Mouse (Mus musculus): ENCODE measurements around the gene Slc9a9. TPM values are rescaled to one million over a fixed set of nuclear protein-coding genes. Genes with fewer than 3 reads are reported as not detected.
"Not testable (repeated sequence)": the region's sequence is repeated elsewhere in the genome, so short reads cannot be mapped to it uniquely, and the experiment has no call there.

The Slc9a9 gene
- 1 to 10 TPM; 2.2 to 3.2 TPM for total RNA-seq (2021)
- long read RNA-seq, experiment 1, partial matches to known transcripts = 0 of 2 reads
- long read RNA-seq, experiment 1, other reads (novel, unspliced or antisense) = 2 of 2 reads
- long read RNA-seq, experiment 2, partial matches to known transcripts = 0 of 1 reads
- long read RNA-seq, experiment 2, other reads (novel, unspliced or antisense) = 0 of 1 reads

DNA sequence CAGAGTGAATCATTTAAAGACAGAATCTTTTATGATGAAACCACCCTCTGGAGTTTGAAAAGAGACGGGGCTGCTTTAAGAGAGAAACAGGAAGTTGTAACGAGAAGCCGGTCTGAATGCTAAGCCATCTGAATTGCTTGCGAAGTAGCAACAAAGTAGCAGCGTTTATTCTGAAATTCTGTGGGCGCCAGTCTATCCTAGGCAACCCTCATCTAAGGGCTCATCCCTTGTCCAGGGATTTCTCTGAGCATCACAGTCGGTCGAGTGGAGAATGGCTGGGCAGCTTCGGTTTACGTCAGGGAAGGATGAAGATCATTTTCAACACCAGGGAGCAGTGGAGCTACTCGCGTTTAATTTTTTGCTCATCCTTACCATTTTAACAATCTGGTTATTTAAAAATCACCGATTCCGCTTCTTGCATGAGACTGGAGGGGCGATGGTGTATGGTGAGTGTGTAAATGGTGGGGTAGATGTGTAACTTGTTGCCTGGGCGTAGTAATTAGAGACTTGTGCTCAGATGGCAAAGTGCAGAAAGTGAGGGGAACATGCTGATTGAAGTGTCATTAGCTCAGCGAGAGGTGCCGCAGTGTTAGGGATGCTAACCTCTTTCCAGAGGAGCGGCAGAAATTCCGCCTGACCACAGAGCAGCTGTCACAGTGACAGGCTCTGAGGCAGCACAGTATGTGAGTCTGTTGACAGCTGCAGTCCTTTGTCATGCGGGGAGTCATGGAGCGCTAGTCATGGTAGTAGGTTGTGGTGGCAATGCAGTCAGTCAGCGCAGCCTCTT lies at the start of gene Slc9a9:
Gene Slc9a9 (plus strand): TSS at position 119 of the 787 bp plus-strand sequence.
- peak; percentile 32 to 33 for DNase-seq

DNA sequence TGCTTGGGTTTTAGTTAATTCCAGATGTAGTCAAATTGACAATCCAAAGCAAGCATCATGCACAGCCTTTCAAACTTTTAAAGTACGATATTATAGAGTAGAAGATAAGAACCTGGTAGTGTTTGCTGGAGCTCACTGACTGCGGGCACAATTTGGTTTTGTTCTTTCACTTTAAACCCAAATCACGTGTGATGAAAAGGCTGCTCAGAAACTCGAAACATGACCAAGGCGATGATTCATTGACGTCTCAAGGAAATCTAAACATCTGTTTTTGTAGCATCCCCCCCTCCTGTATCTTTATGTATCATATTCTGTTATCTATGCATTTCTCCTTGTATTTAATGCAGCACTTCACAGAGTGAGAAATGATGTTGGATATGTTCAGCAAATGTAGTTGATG lies 49.4 kb upstream of the Slc9a9 start:
- DNase-seq = no peak

DNA sequence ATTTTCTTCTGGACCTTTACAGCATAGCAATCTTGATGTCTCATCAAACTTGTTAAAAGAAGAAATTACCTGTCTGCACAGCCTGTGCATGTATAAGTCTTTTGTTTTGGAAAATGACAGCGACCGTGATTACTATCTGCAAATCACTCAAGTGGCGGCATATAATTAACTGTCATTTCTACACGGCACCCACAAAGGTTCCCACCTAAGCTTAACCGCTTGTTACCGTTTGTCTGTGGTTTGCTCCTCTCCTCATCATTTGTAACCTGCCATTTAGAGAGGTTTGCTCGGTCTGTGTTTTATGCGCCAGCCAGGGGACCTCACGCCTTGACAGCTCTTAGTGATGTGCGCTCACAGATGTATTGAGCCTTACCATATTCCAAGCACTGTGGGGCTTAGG lies 48.9 kb upstream of the Slc9a9 start:
- no peak for DNase-seq

DNA sequence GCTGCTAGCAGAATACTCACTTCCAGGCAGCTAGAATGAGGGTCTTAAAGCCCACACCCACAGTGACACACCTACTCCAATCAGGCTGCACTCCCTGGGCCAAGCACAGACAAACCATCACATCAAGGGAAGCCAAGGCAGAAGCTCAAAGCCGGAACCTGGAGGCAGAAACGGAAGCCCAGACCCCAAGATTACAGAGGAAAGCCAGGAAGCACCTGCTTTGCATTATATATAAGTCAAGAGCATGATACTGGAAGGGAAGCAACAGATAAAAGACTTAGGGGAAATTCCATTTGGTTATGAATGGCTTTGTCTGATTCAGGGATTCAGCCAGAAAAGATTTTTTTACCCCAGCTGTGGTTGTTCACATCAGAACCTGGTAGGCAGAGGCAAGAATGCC lies 47.8 kb upstream of the Slc9a9 start:
- DNase-seq = no peak

DNA sequence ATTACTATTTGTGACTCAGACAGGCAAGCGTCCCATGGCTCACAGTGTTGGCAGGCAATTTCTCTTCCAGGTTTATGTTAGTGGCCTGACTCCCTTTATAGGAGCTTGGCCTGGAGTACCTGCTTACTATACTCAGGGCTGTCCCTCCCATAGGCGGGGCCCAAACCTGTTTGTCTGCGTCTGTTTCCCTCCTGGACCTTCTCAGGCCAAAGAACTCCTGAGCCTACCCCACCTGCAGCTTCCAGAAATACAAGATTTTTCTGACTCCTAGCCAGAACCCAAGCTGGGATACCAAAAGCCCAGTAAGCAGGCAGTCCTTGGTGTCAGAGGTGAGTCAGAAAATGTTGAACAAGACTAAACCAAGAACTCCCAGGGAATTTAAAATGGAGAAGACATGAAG lies 43.0 kb upstream of the Slc9a9 start:
- DNase-seq = no peak

DNA sequence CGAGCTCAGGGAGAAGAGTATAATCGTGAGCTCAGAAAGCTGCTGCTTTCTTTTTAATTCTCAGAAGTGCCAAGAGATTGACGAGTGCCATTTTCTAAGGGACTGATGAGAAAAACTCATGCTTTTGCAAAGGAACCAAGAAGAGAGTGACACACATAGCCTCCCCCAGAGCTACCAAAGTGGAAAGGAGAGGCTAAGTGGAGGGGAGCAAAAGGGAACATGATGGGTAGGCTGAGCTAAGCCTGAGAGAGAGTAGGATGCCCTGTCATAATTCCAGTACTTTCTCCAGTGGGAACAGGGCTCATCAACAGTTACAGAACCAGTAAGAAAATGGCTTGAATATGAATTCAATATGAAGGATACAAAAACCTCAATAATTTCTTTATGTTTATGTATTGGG lies 40.8 kb upstream of the Slc9a9 start:
- DNase-seq = no peak

DNA sequence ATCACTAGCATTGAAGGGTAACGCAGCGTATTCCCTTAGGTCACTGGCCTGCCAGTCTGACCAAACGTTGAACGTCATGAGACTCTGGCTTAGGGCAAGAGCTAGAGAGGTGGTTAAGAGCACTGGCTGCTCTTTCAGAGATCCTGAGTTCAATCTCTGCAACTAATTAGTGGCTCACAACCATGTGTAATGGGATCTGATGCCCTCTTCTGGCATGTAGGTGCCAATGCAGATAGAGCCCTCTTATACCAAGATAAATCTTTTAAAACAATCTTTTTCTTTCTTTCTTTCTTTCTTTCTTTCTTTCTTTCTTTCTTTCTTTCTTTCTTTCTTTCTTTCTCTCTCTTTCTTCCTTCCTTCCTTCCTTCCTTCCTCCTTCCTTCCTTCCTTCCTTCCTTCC lies 35.4 kb upstream of the Slc9a9 start:
- not testable (repeated sequence) for DNase-seq

DNA sequence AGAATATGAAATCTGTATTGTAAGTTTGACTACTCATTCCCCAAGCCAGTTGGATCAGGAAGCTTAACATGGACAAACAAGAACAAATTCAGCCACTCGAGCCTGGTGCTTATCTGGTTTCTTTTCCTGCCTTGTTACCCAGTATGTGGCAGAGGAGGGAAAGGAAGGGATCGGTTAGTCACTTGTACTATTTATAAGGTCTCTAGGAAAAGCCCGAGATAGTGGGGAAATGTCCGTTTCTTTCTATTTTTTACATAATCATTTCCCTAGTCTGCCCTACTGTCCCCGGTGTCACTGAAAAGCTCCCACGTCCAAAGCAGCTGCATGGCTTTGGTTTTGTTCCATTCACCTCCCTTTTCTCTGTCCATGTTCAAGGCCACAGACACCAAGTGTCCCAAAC lies 24.1 kb upstream of the Slc9a9 start:
- no peak for DNase-seq

DNA sequence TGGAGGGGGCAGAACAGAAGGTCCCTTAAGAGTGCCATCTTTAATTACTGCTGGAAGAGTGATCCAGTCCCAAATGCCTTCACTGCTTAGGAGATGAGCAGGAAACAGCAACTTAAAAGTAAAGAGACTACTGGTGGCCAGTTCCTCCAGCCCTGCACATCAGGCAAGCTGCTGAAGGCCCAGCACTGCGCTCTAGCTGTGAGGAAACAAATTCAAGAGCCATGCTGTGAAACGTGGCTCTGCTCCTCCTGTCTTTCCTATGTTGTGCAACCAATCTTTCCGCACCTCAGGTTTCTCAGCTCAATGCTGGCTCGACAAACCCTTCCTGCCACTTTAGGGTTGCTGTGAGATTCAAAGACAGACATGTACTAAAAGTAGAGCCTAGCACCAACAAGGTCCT lies 22.3 kb upstream of the Slc9a9 start:
- no peak for DNase-seq

DNA sequence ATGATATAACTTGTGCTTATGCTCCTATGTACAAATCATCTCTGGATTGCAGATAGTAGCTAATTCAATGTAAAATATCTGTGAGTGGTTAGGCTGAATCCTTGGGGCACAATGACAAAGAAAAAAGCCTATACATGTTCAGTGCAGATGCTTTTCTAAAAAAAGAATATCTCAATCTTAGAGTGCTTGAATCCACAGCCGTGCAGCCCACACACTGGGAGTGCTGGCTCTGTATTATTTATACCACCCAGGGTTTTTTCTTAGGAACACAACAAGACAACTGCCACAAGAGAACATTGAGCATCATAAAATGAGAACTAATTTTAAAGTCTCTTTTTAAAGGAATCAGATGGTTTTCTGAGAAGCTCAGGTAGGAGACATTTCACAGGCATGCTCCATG lies 19.7 kb upstream of the Slc9a9 start:
- no peak for DNase-seq

DNA sequence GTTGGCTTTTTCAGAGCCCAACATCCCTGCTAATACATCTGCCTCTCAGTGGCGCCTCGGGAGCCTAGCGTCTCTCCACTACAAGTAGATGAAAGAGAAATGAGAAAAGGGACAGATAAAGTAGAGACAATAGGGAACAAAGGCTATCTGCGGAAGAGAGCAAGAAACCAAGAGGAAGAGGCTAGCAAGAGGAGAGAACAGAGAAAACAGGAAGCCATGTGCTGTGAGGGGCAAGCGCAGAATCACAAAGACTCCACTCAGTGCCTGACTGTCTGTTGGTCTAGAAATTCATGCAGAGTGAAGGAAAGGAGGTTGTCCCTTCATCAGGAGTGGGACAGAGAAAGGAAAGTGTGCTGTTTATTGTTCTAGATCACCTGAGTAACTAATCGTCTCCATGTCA lies 16.5 kb upstream of the Slc9a9 start:
- no peak for DNase-seq

DNA sequence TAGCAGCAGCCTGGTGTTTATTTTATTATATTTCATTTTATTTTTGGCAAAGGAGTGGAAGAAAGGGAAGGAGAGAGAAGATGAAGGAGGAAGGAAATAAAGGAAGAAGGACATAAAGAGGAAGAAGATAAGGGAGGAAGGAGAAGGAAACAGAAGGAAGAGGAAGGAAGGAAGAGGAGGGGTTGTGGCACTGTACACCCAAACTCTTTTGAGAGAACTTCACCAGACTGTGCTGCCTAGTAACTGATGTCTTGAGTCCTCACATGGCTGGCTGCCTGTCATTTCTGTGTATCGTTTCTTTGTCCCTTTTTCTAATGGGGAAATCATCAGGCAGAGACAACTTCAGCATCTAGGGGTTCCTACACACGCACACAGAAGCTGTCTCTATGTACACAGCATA lies 15.9 kb upstream of the Slc9a9 start:
- DNase-seq = no peak

DNA sequence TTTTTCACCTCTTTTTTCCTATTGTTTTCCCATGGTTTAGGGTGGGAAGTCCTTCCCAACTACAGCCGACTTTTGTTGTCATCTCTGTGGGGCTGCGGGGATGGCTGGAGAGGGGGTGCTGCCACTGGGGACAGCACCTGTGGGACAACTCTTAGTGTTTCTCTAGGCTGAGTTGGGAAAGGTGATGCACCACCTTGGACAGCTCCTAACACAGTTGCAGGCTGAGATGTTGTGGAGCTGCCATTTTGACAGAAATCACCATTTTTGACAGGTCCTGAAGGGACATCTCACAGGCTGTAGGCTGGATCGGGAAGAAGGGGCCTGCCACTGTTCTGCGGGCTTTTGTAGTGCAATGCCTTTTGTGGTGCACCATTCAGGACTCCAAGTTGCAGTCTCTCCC lies 13.4 kb upstream of the Slc9a9 start:
- DNase-seq = no peak

DNA sequence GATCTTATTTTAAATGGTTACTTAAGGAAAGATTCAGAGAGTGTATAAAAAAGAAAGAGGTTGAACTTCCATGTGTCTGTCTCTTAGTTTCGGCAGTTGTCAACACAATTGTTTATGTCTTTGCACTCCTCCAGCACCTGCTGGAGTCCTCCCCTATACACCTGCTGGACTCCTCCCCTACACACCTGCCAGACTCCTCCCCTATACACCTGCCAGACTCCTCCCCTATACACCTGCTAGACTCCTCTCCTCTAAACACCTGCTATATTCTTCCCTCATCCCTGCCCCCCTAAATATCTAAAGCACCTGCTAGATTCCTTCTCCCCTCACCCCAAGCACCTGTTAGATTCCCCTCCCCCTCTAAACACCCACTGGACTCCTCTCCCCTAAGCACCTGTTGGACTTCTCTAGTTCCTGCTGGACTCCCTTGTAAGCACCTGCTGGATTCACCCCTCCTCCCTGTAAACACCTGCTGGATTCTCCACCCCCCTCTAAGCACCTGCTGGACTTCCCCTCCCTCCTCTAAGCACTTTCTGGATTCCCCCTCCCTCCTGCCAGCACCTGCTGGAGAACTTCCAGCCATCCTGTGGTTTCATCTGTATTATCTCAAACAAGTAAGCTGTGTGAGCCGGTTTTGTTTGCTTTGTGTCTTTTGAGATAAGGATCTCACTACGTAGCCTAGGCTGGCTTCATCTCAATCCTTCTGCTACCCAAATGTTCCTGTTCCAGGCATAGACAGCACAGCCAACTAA lies 10.1 kb upstream of the Slc9a9 start:
- no peak for DNase-seq

DNA sequence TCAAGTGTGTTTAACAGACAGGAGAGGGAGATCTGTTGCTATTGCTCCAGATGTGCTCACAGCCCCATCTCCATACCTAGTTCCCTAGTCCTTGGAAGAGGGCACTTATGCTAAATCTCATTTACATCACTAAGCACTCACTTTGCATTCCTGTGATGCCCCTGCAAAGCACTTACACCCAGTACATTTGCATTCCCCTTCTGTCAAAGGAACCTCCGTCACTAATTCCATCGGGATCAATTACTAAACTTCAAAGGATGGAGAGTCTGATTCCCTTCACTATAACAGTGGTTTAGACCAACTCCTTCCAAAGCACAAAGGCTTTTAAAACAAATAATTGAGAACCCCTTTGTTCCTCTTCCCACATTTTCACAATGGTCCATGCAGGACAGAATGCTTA lies 7.9 kb upstream of the Slc9a9 start:
- DNase-seq = no peak

DNA sequence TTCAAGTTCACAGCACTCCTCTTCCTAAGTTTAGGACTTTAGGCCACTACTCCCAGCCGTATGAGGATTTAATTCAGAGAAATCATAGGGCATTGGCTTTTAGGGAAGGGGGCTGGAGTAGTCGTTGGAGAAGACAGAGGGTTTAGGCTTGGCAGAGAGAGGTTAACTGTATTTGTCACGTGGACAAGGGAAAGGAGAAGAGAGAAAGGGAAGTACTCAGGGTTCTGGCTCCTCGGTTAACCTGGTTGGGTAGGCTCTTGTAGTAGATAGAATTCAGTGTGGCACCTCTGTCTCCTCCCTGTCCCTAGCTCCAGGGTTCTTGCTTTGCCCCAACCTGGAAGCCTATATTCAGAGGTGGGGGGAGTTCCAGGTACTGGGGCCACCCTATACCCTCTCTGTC lies 4.5 kb upstream of the Slc9a9 start:
- no peak for DNase-seq

DNA sequence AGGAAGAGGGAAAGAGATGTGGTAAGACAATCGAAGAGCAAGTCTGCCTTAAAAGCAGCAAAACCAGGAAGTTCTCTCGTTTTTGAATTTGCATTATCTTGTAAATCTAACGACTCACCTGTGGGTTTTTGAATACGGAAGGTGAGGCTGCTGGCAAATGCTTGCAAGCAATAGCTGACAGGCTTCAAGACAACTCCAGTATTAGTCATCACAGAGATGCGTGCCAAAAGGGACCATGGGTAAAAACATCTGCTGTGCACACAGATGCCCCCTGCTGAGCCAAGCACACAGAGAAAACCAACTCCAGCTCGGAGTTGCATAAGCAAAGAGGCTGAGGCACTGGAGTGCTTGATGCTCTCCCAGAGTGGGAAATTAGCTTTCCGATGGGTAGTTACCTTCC lies 1.1 kb upstream of the Slc9a9 start:
- DNase-seq = peak; percentile 15 to 49

DNA sequence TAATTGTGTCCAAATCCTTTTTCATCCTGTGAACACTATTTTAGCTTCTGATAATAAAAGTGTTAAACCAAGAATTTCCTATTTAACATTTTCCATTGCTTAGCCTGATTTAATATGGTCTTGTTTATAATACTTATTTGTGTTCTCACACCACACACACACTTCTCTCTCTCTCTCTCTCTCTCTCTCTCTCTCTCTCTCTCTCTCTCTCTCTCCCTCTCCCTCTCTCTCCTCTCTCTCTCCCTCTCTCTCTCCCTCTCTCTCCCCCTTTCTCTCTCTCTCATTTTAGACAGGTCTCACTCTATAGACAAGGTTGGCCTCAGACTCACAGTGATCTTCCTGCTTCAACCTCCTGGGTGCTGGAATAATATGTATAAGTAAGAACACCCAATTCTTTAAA lies 995 bp downstream of the Slc9a9 start:
- DNase-seq = no peak

DNA sequence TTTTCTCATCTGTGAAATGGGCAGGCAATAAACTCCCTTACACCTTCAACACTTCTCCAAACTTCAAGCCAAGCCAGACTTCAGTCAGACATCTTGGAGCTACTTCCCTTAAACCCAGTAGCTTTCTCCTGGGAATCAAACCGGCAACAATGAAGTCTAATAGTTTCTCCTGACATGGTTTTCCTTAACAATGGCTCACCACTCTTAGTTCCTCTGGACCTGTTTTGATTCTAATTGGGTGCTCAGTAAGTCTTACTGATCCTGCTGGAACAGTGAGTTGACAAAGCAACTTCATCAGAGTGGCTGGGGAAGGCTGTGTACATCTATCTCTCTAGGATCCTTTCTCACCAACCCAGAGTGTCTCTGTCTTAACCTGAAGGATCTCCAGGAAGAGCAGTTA lies 5.0 kb downstream of the Slc9a9 start:
- DNase-seq = no peak

DNA sequence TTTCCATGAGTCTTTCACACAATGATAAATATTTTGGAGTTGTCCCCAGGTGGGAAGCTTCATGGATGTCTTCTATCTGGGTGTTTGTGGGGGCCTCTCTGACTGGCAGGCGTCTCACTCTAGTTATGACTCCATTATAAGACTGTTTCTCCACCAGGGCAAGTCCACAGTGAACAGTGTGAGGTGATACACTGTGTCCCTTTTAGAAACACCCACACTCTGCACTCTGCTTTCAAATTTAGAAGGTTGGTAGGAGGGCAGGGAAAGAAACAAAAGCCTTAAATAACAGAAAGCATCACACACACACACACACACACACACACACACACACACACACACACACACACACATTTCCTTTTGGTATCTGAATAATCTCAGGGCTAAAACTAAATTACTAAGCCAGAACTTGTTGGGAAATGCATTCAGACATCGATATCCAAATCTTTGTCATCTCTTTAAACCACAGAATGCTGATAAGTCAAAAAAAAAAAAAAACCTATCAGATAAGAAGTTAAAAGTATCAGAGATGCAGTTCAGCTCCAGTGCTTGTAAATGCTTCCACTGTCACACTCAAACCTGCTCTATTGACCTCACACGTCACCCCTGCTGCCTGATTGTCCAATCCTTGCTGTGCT lies 8.4 kb downstream of the Slc9a9 start:
- no peak for DNase-seq

DNA sequence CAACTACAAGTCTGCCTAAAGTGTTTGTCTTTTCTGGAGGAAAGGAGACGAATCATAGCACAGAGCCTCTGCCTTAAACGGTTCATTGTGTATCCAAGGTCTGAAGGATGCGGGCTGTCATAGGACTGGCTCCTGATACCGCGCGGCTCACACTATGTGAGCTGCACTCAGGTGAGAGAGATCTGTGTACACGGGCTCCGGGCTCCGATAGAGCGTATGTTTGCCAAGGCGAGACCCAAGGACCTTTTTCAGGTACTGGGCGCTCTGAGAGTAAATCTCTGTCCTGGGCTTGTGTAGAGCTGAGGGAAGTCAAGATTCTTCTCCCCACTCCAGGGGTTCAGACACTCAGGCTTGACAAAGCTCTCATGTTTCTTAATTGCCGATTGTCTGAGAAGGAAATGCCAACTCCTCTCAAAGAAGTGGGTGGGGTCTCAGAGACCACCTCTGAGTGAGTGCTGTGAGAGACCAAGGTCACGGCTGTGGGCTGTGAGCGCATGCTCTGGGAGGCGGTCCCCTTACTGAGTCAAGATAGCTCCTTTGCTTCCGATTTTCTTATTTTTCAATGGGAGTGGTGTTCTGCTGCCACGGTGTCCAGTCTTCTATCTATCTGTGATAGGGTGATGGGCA lies 10.9 kb downstream of the Slc9a9 start:
- DNase-seq = no peak

DNA sequence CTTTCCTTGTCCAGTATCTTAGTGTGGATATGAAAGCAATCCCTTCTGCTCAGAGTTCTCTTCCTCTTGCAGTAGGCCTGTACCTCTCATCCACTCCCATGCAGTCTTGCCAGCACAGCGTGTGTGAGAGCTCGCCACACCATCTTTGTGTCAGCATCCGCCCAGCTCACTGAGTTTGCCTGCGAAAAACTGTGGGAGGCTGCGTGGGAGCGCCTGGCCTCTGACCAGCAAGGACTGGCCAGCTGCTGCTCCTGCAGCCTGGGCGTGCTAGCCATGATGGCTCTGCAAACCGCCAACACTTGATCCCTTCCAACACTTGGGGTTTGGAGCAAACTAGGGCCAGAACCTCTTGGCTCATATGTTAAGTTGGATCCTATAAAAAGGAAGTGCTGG lies 11.4 kb downstream of the Slc9a9 start:
- DNase-seq = peak in 1 of 2 experiments; percentile 20

DNA sequence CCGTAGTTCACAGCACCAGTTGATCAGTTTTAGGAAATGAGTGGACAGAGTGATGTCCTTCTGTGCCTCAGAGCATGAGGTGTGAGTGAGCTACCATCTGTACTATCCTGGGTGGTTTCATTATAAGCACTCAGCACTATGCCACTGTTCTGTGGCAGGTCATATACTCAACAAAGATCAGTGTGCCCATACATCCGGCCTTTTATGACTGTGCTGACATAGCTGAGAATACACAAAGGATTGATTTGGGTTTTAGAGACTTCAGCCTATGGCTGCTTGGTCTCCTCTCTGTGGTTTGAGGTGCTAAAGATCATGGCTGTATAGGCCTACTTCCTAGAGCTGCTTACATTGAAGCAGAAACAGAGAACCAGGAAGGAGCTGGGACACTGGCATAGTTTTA lies 12.6 kb downstream of the Slc9a9 start:
- no peak for DNase-seq
